Mouse (Mus musculus): ENCODE results near the gene Arhgap10. TPM values are rescaled to one million over a fixed set of nuclear protein-coding genes. Genes with fewer than 3 reads are reported as not detected.
A peak's percentile ranks its signal among the peaks of the same experiment; 100 is the strongest.

Gene Arhgap10
- polyA plus RNA-seq, 1 experiment from 2014 or later = 11.4 TPM

DNA sequence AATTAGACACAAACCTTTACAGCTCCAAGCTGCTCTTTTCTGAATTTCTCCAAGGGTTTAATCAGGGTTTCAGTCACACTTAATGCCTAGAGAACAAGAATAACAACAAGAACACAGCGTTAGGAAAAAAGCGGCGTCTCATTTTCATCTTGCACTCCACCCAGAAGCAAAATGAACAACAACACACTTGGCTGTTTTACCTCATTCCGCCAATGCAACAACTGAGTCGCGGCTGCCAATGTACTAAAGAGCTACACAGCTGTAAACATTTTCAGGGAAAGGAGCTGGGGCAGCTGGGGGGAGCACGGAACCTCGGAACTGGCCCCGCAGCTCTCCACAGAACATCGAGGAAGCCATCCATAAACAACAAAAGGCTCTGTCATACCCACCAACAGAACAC is 85.0 kb downstream of the Arhgap10 start:
- no peaks in the 10 kb centered on the region for H3K9me3 ChIP-seq
- WGBS = 52% methylated on average over 10 of the region's 10 CpGs
- H3K4me1 ChIP-seq = peaks cover 15% of the 10 kb centered on the region
- H3K9ac ChIP-seq = no peak overlapping the region
- H3K27me3 ChIP-seq = no peaks in the 10 kb centered on the region
- H3K4me2 ChIP-seq = no peak overlapping the region
- no peak overlapping the region for H3K27ac ChIP-seq
- no peaks in the 10 kb centered on the region for H3K36me3 ChIP-seq (replicated peaks)
- ATAC-seq (ENCODE audit: low FRiP score) = 0 out of 2 replicates have a peak, but pooled peaks have one; percentile 6
- H3K4me3 ChIP-seq (replicated peaks) = no peak overlapping the region

GRCm38 (mm10) chr8:77428420-77428819 is 89.3 kb downstream of the Arhgap10 start:
- 87% methylated on average over 4 of the region's 4 CpGs for WGBS
- Histone ChIP-seq H3K27me3 (no peaks in the 10 kb centered on the region), H3K9ac (no peak overlapping the region), H3K27ac (no peak overlapping the region), H3K36me3 (replicated peaks) (no peaks in the 10 kb centered on the region), H3K4me2 (no peak overlapping the region), H3K4me3 (replicated peaks) (no peak overlapping the region), H3K9me3 (no peaks in the 10 kb centered on the region), H3K4me1 (peaks cover 13% of the 10 kb centered on the region)
- ATAC-seq (ENCODE audit: low FRiP score) = no peak

- Histone ChIP-seq H3K4me3 (replicated peaks) (no peak overlapping the region), H3K4me2 (no peak overlapping the region), H3K4me1 (peaks cover 9% of the 10 kb centered on the region), H3K9ac (no peak overlapping the region), H3K27me3 (no peaks in the 10 kb centered on the region), H3K27ac (no peak overlapping the region), H3K36me3 (replicated peaks) (no peaks in the 10 kb centered on the region), H3K9me3 (no peaks in the 10 kb centered on the region)
- WGBS = 75% methylated on average over 6 of the region's 6 CpGs
- ATAC-seq (ENCODE audit: low FRiP score) = no peak
Observed at GRCm38 (mm10) chr8:77428015-77428414, 89.7 kb downstream of the Arhgap10 start.

- Histone ChIP-seq H3K9ac (no peak overlapping the region), H3K36me3 (replicated peaks) (no peaks in the 10 kb centered on the region), H3K4me2 (no peak overlapping the region), H3K9me3 (no peaks in the 10 kb centered on the region), H3K27ac (no peak overlapping the region), H3K4me3 (replicated peaks) (no peak overlapping the region), H3K4me1 (peaks cover 3% of the 10 kb centered on the region), H3K27me3 (no peaks in the 10 kb centered on the region)
- WGBS = 85% methylated on average over 9 of the region's 9 CpGs
- no peak for ATAC-seq (ENCODE audit: low FRiP score)
Observed at GRCm38 (mm10) chr8:77427438-77427837, 90.3 kb downstream of the Arhgap10 start.

DNA sequence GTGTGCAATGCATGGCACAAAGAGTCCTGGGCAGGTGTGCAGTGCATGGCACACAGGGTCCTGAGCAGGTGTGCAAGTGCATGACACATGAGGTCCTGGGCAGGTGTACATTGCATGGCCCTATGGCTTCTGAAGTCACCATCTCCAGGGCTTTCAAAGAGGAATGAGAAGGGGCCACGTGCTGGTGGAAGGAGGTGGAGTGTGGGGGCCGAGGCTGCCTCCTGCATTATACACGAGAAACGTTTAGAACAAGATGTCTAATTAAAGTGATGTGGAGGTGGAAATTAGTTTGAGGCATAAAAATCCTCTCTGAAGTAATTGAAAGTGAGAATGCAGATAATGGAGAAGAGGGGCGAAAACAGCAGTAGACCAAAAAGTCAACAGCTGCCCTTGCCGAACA is 93.9 kb downstream of the Arhgap10 start:
- H3K4me3 ChIP-seq (replicated peaks) = no peak overlapping the region

DNA sequence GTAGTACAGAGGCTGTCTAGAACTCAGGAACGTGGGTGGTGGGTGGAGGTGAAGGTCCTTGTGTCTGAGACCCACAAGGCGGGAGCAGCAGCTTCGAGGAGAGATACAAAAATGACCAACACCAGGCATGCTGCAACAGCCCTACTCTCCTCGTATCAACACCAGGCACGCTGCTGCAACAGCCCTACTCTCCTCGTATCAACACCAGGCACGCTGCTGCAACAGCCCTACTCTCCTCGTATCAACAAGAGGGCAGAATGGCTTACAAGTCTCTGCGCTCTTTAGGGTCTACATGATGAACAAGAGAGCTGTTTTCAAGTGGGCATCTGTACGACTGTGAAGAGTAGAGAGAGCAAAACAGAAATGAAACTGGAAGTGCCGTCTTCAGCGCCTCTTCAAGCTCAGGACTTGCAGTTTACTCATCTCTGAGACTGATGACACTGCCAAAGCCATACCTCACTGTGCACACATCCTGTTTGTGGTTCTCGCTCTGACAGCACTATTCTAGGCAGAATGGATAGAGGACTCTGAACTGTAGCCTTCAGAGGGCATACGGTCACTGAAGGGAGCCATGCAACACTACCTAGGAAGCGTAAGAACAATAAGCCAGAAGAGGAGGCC is 95.0 kb downstream of the Arhgap10 start:
- H3K4me1 ChIP-seq = peaks cover 3% of the 10 kb centered on the region; the same call in 1 of the 2 replicates
- 86% methylated on average over 15 of the region's 15 CpGs for WGBS
- H3K9me3 ChIP-seq = no peaks in the 10 kb centered on the region
- no peaks in the 10 kb centered on the region for H3K27me3 ChIP-seq
- no peak overlapping the region for H3K4me3 ChIP-seq (replicated peaks)
- H3K4me2 ChIP-seq = no peak overlapping the region
- no peaks in the 10 kb centered on the region for H3K36me3 ChIP-seq (replicated peaks)
- no peak for ATAC-seq (ENCODE audit: low FRiP score)
- H3K27ac ChIP-seq = no peak overlapping the region
- no peak overlapping the region for H3K9ac ChIP-seq

More for the DNA sequence above, 93.9 kb downstream of the Arhgap10 start:
- WGBS = 82% methylated on average over 5 of the region's 6 CpGs
- Histone ChIP-seq H3K9me3 (no peaks in the 10 kb centered on the region), H3K36me3 (replicated peaks) (no peaks in the 10 kb centered on the region), H3K9ac (no peak overlapping the region), H3K27me3 (no peaks in the 10 kb centered on the region), H3K4me1 (peaks cover 3% of the 10 kb centered on the region; the same call in 1 of the 2 replicates), H3K4me2 (no peak overlapping the region), H3K27ac (no peak overlapping the region)
- ATAC-seq (ENCODE audit: low FRiP score) = no peak

DNA sequence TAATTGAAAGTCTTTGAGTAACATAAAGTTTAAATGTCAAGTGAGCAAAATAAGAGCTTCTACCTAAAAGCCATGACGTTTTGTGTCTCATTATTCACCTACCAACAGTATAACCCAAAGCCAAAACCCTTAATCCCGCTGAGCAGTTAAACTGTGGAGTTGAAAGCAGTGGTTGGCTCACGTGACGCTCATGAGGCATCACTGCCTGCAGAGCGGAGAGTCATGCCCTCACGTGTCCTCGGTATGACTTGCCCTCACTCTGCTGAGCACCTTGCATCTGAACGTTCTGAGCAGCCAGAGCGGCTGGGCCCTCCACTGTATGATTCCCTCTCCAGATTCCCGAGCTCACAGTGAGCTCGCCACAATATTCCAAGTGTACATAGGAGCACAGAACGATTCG is 96.2 kb downstream of the Arhgap10 start:
- no peaks in the 10 kb centered on the region for H3K27me3 ChIP-seq
- H3K4me1 ChIP-seq = no peaks in the 10 kb centered on the region
- H3K4me3 ChIP-seq (replicated peaks) = no peak overlapping the region
- WGBS = 89% methylated on average over 13 of the region's 13 CpGs
- no peak overlapping the region for H3K4me2 ChIP-seq
- no peaks in the 10 kb centered on the region for H3K9me3 ChIP-seq
- no peak overlapping the region for H3K27ac ChIP-seq
- no peak overlapping the region for H3K9ac ChIP-seq
- H3K36me3 ChIP-seq (replicated peaks) = no peaks in the 10 kb centered on the region
- no peak for ATAC-seq (ENCODE audit: low FRiP score)

DNA sequence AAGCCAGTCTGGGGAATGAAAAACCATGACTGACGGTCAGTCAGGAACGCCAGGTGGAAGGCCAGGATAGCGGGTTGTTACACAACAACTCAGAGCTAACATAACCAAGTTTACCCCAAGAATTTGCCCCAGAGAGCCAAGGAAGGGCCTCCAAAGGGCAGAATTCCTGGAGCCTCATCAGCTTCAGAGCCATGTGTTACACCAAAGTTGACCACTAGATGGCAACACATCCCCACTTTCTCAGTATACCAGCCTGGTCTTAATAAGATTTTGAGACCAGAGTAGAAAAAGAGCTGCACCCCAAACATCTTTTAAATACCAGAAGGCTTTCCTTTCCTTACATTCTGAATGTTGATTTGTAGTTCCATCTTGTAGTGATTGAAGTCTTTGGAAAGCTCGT is 98.0 kb downstream of the Arhgap10 start:
- Histone ChIP-seq H3K4me1 (no peaks in the 10 kb centered on the region), H3K36me3 (replicated peaks) (no peaks in the 10 kb centered on the region), H3K9me3 (no peaks in the 10 kb centered on the region), H3K4me3 (replicated peaks) (no peak overlapping the region), H3K9ac (no peak overlapping the region), H3K27me3 (no peaks in the 10 kb centered on the region), H3K4me2 (no peak overlapping the region), H3K27ac (no peak overlapping the region)
- 42% methylated on average over 4 of the region's 4 CpGs for WGBS
- ATAC-seq (ENCODE audit: low FRiP score) = peak; percentile 59; the same call in 1 of the 2 replicates

DNA sequence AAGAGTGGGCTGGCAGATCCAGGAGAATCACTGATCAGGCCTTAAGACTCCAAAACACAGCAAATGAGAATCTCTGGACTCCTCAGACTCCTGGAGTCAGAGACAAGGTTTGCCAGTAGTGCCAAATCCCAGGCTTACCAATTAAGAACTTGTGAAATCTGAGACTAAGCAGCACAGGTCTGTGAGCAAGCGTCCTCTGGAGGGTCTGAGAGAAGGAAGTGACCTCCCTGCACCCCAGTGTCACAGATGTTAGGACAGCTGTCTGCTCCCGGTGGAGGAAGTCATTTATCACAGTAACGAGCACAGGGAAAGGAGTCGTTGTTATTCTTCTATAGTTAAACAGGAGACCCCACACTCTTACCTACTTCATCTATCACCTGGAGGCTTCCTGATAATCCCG is 101.0 kb downstream of the Arhgap10 start:
- no peaks in the 10 kb centered on the region for H3K27me3 ChIP-seq
- no peak overlapping the region for H3K9ac ChIP-seq
- H3K4me3 ChIP-seq (replicated peaks) = no peak overlapping the region
- H3K9me3 ChIP-seq = no peaks in the 10 kb centered on the region
- no peaks in the 10 kb centered on the region for H3K36me3 ChIP-seq (replicated peaks)
- WGBS = 27% methylated on average over 5 of the region's 5 CpGs
- no peaks in the 10 kb centered on the region for H3K4me1 ChIP-seq
- H3K4me2 ChIP-seq = no peak overlapping the region
- ATAC-seq (ENCODE audit: low FRiP score) = no peak
- H3K27ac ChIP-seq = no peak overlapping the region

DNA sequence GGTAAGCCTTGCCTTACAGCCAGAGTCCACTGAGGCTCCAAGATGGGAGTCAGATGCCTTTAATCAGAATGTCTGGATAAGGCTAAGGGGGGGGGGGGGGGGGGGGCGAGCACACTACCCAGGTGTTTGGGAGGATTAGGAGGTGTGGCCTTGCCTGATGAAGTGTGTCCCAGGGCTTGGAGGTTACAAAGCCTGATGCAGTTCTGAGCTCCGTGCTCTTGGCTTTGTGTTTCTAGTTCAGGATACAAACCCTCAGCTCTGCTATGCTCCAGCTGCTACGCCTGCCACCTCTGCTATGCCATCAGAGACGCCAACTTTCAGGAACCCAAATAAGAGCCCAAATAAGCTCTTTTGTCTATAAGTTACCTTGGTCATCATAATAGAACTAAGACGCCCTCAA is 101.7 kb downstream of the Arhgap10 start:
- ATAC-seq (ENCODE audit: low FRiP score) = no peak
- no peak overlapping the region for H3K27ac ChIP-seq
- no peaks in the 10 kb centered on the region for H3K4me1 ChIP-seq
- H3K4me3 ChIP-seq (replicated peaks) = no peak overlapping the region
- no peak overlapping the region for H3K9ac ChIP-seq
- H3K36me3 ChIP-seq (replicated peaks) = no peaks in the 10 kb centered on the region
- WGBS = 61% methylated on average over 5 of the region's 5 CpGs
- H3K4me2 ChIP-seq = no peak overlapping the region
- no peaks in the 10 kb centered on the region for H3K27me3 ChIP-seq
- H3K9me3 ChIP-seq = no peaks in the 10 kb centered on the region

DNA sequence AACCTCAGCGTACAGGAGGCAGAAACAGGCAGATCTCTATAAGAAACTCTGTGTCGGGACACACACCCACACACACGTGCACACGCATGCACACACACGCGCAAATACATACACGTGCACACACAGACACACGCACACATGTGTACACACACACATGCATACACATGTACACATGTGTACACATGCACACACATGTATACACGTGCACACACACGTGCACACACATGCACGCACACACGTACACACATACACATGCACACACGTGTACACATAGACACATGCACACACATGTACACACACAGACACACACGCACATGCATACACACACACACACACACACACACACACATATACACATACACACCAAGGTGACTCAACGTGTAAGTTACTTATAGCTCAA is 106.5 kb downstream of the Arhgap10 start:
- H3K9me3 ChIP-seq = no peaks in the 10 kb centered on the region
- H3K4me3 ChIP-seq (replicated peaks) = no peak overlapping the region
- ATAC-seq (ENCODE audit: low FRiP score) = no peak
- H3K36me3 ChIP-seq (replicated peaks) = no peaks in the 10 kb centered on the region
- peaks cover 2% of the 10 kb centered on the region; the same call in 1 of the 2 replicates for H3K4me1 ChIP-seq
- no peak overlapping the region for H3K9ac ChIP-seq
- no peak overlapping the region for H3K4me2 ChIP-seq
- H3K27me3 ChIP-seq = no peaks in the 10 kb centered on the region
- WGBS = 98% methylated on average over 15 of the region's 15 CpGs
- H3K27ac ChIP-seq = no peak overlapping the region

GRCm38 (mm10) chr8:77410394-77410793 is 107.4 kb downstream of the Arhgap10 start:
- H3K27me3 ChIP-seq = no peaks in the 10 kb centered on the region
- no peak overlapping the region for H3K27ac ChIP-seq
- H3K4me1 ChIP-seq = peaks cover 2% of the 10 kb centered on the region; the same call in 1 of the 2 replicates
- no peaks in the 10 kb centered on the region for H3K36me3 ChIP-seq (replicated peaks)
- H3K4me2 ChIP-seq = no peak overlapping the region
- H3K9me3 ChIP-seq = no peaks in the 10 kb centered on the region
- ATAC-seq (ENCODE audit: low FRiP score) = no peak
- H3K4me3 ChIP-seq (replicated peaks) = no peak overlapping the region
- 73% methylated on average over 9 of the region's 9 CpGs for WGBS
- H3K9ac ChIP-seq = no peak overlapping the region

- no peak for ATAC-seq (ENCODE audit: low FRiP score)
- Histone ChIP-seq H3K27me3 (no peaks in the 10 kb centered on the region), H3K27ac (no peak overlapping the region), H3K9me3 (no peaks in the 10 kb centered on the region), H3K4me1 (peaks cover 2% of the 10 kb centered on the region; the same call in 1 of the 2 replicates), H3K4me3 (replicated peaks) (no peak overlapping the region), H3K9ac (no peak overlapping the region), H3K4me2 (no peak overlapping the region), H3K36me3 (replicated peaks) (no peaks in the 10 kb centered on the region)
- WGBS = 90% methylated on average over 19 of the region's 19 CpGs
Observed at GRCm38 (mm10) chr8:77408527-77409215, 109.1 kb downstream of the Arhgap10 start.

Measured in forebrain, embryonic 12.5 days (tissue).